Mouse (Mus musculus) lung, adult 2 months (tissue): ENCODE data around the gene Olfr195.

Experiments used
- CTCF ChIP-seq: fragments of 200-500 bp; IDR thresholded peaks from 2 replicates; pipeline ENCODE4 v1.5.1; 2011; ENCODE audit warnings: mild to moderate bottlenecking, low read length, control low read depth; ENCODE audit not compliant: insufficient read depth
- POLR2A ChIP-seq: fragments of 200-500 bp; IDR thresholded peaks from 2 replicates; pipeline ENCODE4 v1.6.1; 2011; ENCODE audit warnings: low read depth, mild to moderate bottlenecking, control low read depth, low read length, borderline replicate concordance; ENCODE audit errors: extremely low read depth

GRCm38 (mm10) chr16:59105312-59105711 lies 41.5 kb upstream of the Olfr195 start:
- TF ChIP-seq POLR2A, result no peak
- TF ChIP-seq CTCF, result no peak
